Mouse (Mus musculus): ENCODE results near the gene Olfr433. TPM values are rescaled to one million over a fixed set of nuclear protein-coding genes. Genes with fewer than 3 reads are reported as not detected.

Olfr433 gene
- polyA plus RNA-seq, 1 experiment from 2014 or later = 0.14 TPM

DNA sequence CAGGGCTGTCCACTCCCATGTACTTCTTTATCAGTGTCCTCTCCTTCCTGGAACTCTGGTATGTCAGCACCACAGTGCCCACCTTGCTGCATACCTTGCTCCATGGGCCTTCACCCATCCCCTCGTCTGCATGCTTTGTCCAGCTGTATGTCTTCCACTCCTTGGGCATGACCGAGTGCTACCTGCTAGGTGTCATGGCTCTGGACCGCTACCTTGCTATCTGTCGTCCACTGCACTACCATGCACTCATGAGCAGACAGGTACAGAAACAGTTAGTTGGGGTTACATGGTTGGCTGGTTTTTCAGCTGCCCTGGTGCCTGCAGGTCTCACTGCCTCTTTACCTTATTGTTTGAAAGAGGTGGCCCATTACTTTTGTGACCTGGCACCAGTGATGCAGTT, 10.0 kb downstream of the Olfr433 start:
- Histone ChIP-seq H3K9ac (no peak overlapping the region), H3K4me3 (no peak overlapping the region), H3K9me3 (no peaks in the 10 kb centered on the region), H3K4me1 (no peaks in the 10 kb centered on the region), H3K27me3 (no peaks in the 10 kb centered on the region), H3K36me3 (no peaks in the 10 kb centered on the region), H3K4me2 (no peak overlapping the region), H3K27ac (no peak overlapping the region)
- WGBS = 87% methylated on average over 4 of the region's 4 CpGs
- ATAC-seq (ENCODE audit: insufficient number of reproducible peaks, low FRiP score, low TSS enrichment, low read depth) = no peak

DNA sequence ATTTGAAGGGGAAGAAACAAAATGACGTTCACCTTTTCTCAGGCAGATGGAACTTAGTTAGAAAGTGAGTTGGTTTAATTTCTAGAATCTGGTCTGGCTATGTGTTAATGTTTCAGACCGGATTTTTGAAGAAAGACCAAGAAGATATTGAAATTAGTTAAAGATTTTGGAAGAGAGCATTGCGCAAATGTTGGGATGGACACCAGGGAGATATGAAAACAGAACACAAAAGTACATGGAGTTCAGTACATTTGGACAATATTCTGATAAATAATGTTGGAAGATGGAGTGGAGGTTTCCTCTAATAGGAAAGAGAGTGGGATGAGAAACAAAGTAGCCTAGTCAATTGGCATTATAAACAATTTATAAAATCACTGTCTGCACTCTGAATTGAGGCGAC, 11.0 kb downstream of the Olfr433 start:
- H3K4me3 ChIP-seq = no peak overlapping the region
- no peak for ATAC-seq (ENCODE audit: insufficient number of reproducible peaks, low FRiP score, low TSS enrichment, low read depth)
- H3K9me3 ChIP-seq = no peaks in the 10 kb centered on the region
- no peaks in the 10 kb centered on the region for H3K4me1 ChIP-seq
- no peak overlapping the region for H3K27ac ChIP-seq
- no peak overlapping the region for H3K9ac ChIP-seq
- no peaks in the 10 kb centered on the region for H3K36me3 ChIP-seq
- no peak overlapping the region for H3K4me2 ChIP-seq
- 85% methylated on average over 4 of the region's 4 CpGs for WGBS
- H3K27me3 ChIP-seq = no peaks in the 10 kb centered on the region

DNA sequence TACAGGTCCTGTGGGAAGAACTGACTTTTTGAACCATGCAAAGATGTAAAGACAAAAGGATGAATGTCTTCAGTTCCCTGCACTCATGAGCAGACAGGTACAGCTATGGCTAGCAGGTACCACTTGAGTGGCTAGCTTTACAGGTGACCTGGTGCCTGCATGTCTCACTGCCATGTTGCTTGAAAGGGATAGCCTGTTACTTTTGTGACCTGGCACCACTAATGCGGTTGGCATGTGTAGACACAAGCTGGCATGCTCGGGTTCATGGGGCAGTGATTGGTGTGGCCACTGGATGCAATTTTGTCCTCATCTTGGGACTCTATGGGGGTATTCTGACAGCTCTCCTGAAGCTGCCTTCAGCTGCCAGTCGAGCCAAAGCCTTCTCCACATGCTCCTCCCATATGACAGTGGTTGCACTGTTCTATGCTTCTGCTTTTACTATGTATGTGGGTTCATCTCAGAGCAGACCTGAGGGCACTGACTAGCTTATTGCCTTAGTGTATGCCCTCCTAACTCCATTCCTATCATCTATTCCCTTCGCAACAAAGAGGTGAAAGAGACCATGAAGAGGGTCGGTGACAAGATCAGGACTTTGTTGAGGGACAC, 11.5 kb downstream of the Olfr433 start:
- no peak overlapping the region for H3K9ac ChIP-seq
- H3K36me3 ChIP-seq = no peaks in the 10 kb centered on the region
- H3K27me3 ChIP-seq = no peaks in the 10 kb centered on the region
- H3K4me1 ChIP-seq = no peaks in the 10 kb centered on the region
- 81% methylated on average over 5 of the region's 5 CpGs for WGBS
- H3K27ac ChIP-seq = no peak overlapping the region
- no peak for ATAC-seq (ENCODE audit: insufficient number of reproducible peaks, low FRiP score, low TSS enrichment, low read depth)
- no peak overlapping the region for H3K4me3 ChIP-seq
- no peaks in the 10 kb centered on the region for H3K9me3 ChIP-seq
- no peak overlapping the region for H3K4me2 ChIP-seq

DNA sequence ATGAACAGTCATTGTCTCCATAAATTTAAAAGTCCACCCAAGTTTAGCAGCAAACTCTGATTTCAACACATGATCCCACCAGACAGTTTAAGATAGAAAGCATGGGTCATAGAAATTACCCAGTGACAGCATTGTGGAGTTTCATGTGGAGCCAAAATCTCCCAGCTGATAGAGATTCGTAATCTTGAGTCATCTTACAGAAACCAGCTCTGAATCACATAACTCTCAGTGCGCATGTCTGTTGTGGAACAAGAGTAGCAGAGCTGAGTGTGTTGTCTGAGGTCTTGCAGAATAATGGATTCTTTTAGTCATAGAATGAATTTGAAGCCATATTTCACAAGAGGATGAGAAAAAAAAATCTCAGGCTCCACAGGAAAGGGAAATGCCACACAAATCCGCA, 12.5 kb downstream of the Olfr433 start:
- no peaks in the 10 kb centered on the region for H3K36me3 ChIP-seq
- H3K9ac ChIP-seq = no peak overlapping the region
- no peak overlapping the region for H3K27ac ChIP-seq
- H3K27me3 ChIP-seq = no peaks in the 10 kb centered on the region
- no peak for ATAC-seq (ENCODE audit: insufficient number of reproducible peaks, low FRiP score, low TSS enrichment, low read depth)
- H3K9me3 ChIP-seq = no peaks in the 10 kb centered on the region
- no peak overlapping the region for H3K4me2 ChIP-seq
- no peaks in the 10 kb centered on the region for H3K4me1 ChIP-seq
- no peak overlapping the region for H3K4me3 ChIP-seq
- 82% methylated on average over 3 of the region's 3 CpGs for WGBS

DNA sequence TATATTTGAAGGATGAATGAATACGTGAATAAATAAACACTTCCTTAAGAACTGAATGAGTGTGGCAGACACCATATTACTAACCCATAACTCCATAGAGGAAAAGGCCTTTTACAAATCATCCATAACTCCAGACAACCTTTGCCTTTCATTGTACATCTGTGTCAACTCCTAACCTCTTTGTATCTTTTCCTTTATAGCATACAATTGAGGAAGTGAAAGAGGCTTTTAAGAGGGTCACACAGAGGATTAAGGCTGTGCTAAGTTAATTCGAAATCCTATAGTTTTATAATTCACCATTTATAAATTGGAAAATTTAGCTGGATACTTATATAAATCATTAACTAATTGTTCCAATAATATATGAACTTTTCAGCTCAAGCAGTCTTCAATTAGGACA, 14.7 kb downstream of the Olfr433 start:
- no peaks in the 10 kb centered on the region for H3K27me3 ChIP-seq
- ATAC-seq (ENCODE audit: insufficient number of reproducible peaks, low FRiP score, low TSS enrichment, low read depth) = no peak
- no peaks in the 10 kb centered on the region for H3K9me3 ChIP-seq
- WGBS = 81% methylated on average over 2 of the region's 2 CpGs
- H3K4me2 ChIP-seq = no peak overlapping the region
- no peaks in the 10 kb centered on the region for H3K36me3 ChIP-seq
- no peak overlapping the region for H3K4me3 ChIP-seq
- H3K4me1 ChIP-seq = no peaks in the 10 kb centered on the region
- H3K9ac ChIP-seq = no peak overlapping the region
- H3K27ac ChIP-seq = no peak overlapping the region

DNA sequence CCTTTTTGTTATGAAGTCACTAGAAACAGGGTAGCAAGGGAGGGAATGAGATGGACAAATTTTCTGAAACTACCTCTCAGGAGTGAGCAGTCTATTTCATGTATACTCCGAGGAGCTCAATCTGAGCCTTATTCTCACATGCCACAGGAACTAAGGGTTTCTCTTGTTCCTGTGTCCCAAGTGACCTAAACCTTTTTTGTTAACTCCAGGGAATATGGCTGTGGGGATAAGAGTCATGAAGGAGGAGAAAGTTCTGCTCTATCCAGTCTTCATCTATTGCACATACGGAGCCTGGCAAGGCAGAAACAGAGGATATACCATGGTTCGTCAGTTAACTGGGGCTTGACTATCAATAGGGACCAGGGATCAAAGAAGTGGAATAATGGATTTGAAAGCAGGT, 25.8 kb downstream of the Olfr433 start, which contains the start of gene Olfr430:
TSS of gene Olfr430 (plus strand) at position 301 of the 400 bp plus-strand sequence.
- no peak within 1 kb of the TSS for H3K4me2 ChIP-seq
- no peak for ATAC-seq (ENCODE audit: insufficient number of reproducible peaks, low FRiP score, low TSS enrichment, low read depth)
- no peaks in the 10 kb centered on the region for H3K27me3 ChIP-seq
- H3K9me3 ChIP-seq = no peaks in the 10 kb centered on the region
- H3K4me3 ChIP-seq = no peak within 1 kb of the TSS
- H3K36me3 ChIP-seq = no peaks in the 10 kb centered on the region
- WGBS = 76% methylated on average over 3 of the region's 3 CpGs
- H3K9ac ChIP-seq = no peak within 1 kb of the TSS
- no peaks in the 10 kb centered on the region for H3K4me1 ChIP-seq
- H3K27ac ChIP-seq = no peak within 1 kb of the TSS

DNA sequence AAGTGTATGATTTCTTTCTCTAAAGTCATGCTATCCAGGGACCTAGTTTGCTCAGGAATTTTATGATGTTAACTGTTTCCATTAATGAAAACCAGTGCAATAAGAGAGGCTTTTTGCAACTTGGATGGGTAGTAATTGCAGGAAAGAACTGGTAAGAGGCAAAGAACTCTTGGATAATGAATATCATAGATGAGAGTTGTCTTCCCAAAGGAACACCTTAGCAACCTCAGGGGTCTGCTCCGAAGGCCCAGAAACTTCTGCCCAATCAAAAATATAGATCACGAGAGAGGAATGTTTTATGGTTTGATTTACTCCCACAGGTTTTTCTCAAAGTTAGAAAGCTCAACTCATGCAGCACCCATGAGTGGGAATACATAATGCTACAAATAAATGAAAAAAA, 43.5 kb downstream of the Olfr433 start, which contains the start of gene Olfr429:
TSS of gene Olfr429 (plus strand) at position 301 of the 400 bp plus-strand sequence.
- no peak within 1 kb of the TSS for H3K4me2 ChIP-seq
- H3K9me3 ChIP-seq = no peaks in the 10 kb centered on the region
- no peak within 1 kb of the TSS for H3K4me3 ChIP-seq
- WGBS = 85% methylated on average over 2 of the region's 2 CpGs
- no peaks in the 10 kb centered on the region for H3K27me3 ChIP-seq
- no peaks in the 10 kb centered on the region for H3K4me1 ChIP-seq
- no peak within 1 kb of the TSS for H3K27ac ChIP-seq
- H3K36me3 ChIP-seq = no peaks in the 10 kb centered on the region
- no peak for ATAC-seq (ENCODE audit: insufficient number of reproducible peaks, low FRiP score, low TSS enrichment, low read depth)
- H3K9ac ChIP-seq = no peak within 1 kb of the TSS

Other genes with a start within 250 kb of the Olfr433 start
- 1.4 and 2.0 TPM in 2 replicates for gene Ifi211, start 127.7 kb upstream of the Olfr433 start, polyA plus RNA-seq (2015; fragmentation: Nextera tagmentation; extraction: Ambion mirVana)
- 2.4 and 3.1 TPM in 2 replicates for gene Mndal, start 98.2 kb upstream of the Olfr433 start, polyA plus RNA-seq (2015; fragmentation: Nextera tagmentation; extraction: Ambion mirVana)
- gene Ifi203, start 98.0 kb upstream of the Olfr433 start, polyA plus RNA-seq (2015; fragmentation: Nextera tagmentation; extraction: Ambion mirVana) = 0.82 and 1.2 TPM in 2 replicates
- 3.0 and 4.4 TPM in 2 replicates for gene Ifi202b, start 58.0 kb upstream of the Olfr433 start, polyA plus RNA-seq (2015; fragmentation: Nextera tagmentation; extraction: Ambion mirVana)
- gene Ifi205, start 8.9 kb upstream of the Olfr433 start, polyA plus RNA-seq (2015; fragmentation: Nextera tagmentation; extraction: Ambion mirVana) = 0.52 and 0.55 TPM in 2 replicates
- gene Olfr432, start 8.5 kb downstream of the Olfr433 start, polyA plus RNA-seq (2015; fragmentation: Nextera tagmentation; extraction: Ambion mirVana) = not detected in 2 replicates
- gene Olfr430, start 25.9 kb downstream of the Olfr433 start, polyA plus RNA-seq (2015; fragmentation: Nextera tagmentation; extraction: Ambion mirVana) = not detected in 2 replicates
- not detected in 2 replicates for gene Olfr429, start 43.6 kb downstream of the Olfr433 start, polyA plus RNA-seq (2015; fragmentation: Nextera tagmentation; extraction: Ambion mirVana)
- not detected in 2 replicates for gene Olfr427, start 56.2 kb downstream of the Olfr433 start, polyA plus RNA-seq (2015; fragmentation: Nextera tagmentation; extraction: Ambion mirVana)
- not detected in 2 replicates for gene Olfr231, start 80.5 kb downstream of the Olfr433 start, polyA plus RNA-seq (2015; fragmentation: Nextera tagmentation; extraction: Ambion mirVana)
- gene Olfr424, start 90.8 kb downstream of the Olfr433 start, polyA plus RNA-seq (2015; fragmentation: Nextera tagmentation; extraction: Ambion mirVana) = not detected in 2 replicates
- gene Olfr420, start 114.9 kb downstream of the Olfr433 start, polyA plus RNA-seq (2015; fragmentation: Nextera tagmentation; extraction: Ambion mirVana) = not detected in 2 replicates
- 0.20 and 0.38 TPM in 2 replicates for gene Spta1, start 132.1 kb downstream of the Olfr433 start, polyA plus RNA-seq (2015; fragmentation: Nextera tagmentation; extraction: Ambion mirVana)
- not detected in 2 replicates for gene Olfr419, start 211.4 kb downstream of the Olfr433 start, polyA plus RNA-seq (2015; fragmentation: Nextera tagmentation; extraction: Ambion mirVana)